Mouse (Mus musculus): ENCODE measurements around the gene Anks1. TPM values are rescaled to one million over a fixed set of nuclear protein-coding genes. Genes with fewer than 3 reads are reported as not detected.

Gene Anks1
- polyA plus RNA-seq, 1 experiment from 2014 or later: 19.3 TPM

DNA sequence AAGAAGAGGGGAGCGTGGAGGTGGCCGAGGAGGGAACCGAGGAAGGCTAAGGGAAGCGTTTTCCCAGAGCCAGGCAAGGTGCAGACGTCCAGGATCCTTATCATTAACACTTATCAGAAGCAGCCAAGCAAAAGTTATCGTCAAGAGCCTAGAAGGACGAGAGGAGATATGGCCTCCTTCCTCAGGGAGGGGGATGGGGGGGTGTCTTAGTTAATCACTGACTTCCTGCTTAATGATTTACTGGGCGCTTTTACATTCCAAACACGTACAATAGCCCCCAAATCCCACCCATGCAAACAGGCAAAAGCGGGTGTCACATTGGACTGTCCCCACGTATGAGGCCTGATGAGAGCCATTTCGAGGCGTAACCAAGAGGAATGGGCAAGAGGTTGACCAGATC, 173.8 kb downstream of the Anks1 start:
- Histone ChIP-seq H3K4me3 (no peak overlapping the region), H3K9me3 (replicated peaks) (no peaks in the 10 kb centered on the region), H3K27me3 (ENCODE audit: low read depth, poor library complexity, severe bottlenecking) (peaks cover 46% of the 10 kb centered on the region), H3K4me1 (peaks cover 66% of the 10 kb centered on the region), H3K36me3 (no peaks in the 10 kb centered on the region), H3K27ac (replicated peaks) (no peak overlapping the region)
- no peak for DNase-seq (ENCODE audit: low spot score)
- 81% methylated on average over 13 of the region's 13 CpGs for WGBS

DNA sequence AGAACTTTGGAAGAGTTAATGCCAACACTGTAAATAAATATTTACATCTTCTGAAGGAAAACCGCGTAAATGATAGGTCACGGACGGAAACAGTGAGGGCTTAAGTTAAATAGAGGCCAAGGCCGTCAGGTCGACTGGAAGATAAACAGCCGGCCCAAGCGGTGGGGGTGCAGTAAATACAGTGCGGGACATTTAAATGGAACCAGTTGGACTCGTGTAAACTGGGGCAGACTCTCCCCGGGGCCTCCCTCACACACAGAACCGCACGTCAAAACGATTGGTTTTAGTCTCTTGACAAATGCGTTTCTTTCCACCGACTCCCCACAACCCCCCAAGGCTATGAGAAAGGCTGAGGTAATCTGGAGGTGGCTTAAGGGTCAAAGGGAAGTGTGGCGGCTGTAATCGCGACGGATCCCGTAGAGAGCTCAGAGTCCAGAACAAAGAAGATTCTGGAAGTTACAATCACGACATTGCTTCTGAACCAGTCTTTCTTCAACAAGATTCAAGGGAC, 175.3 kb downstream of the Anks1 start:
- WGBS: 27% methylated on average over 22 of the region's 22 CpGs
- peaks cover 39% of the 10 kb centered on the region for H3K27me3 ChIP-seq (ENCODE audit: low read depth, poor library complexity, severe bottlenecking)
- no peaks in the 10 kb centered on the region for H3K36me3 ChIP-seq
- DNase-seq (ENCODE audit: low spot score): no peak
- no peak overlapping the region for H3K4me3 ChIP-seq
- peaks cover 69% of the 10 kb centered on the region for H3K4me1 ChIP-seq
- peak overlapping the region; percentile 78 for H3K27ac ChIP-seq (replicated peaks)
- H3K9me3 ChIP-seq (replicated peaks): no peaks in the 10 kb centered on the region

DNA sequence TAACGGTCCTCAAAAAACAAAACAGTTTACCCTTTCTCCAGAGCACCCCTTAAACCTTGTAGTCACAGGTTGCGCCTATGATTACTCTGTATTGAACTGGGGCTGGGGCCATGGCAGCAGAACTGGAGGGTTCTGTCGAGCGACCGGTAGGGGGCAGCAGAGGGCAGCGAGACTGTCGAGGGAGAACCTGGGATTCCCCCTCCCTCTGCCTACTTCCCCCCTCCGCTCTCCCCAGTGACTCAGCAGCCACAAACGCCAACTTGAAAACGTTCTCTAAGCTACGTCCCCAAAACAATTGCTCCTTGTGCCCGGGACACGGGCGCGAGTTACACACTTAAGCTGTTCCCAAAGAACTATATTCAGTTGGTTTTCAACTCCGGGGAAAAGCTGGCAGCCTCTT, 175.9 kb downstream of the Anks1 start:
- H3K9me3 ChIP-seq (replicated peaks): no peaks in the 10 kb centered on the region
- H3K4me1 ChIP-seq: peaks cover 64% of the 10 kb centered on the region
- peaks cover 37% of the 10 kb centered on the region for H3K27me3 ChIP-seq (ENCODE audit: low read depth, poor library complexity, severe bottlenecking)
- no peaks in the 10 kb centered on the region for H3K36me3 ChIP-seq
- peak; percentile 92 for DNase-seq (ENCODE audit: low spot score)
- WGBS: 1% methylated on average over 16 of the region's 16 CpGs
- H3K27ac ChIP-seq (replicated peaks): peak overlapping the region; percentile 78
- peak overlapping the region; percentile 29 for H3K4me3 ChIP-seq

GRCm38 (mm10) chr17:28087430-28087829, 178.3 kb downstream of the Anks1 start:
- H3K4me1 ChIP-seq: peaks cover 55% of the 10 kb centered on the region
- H3K4me3 ChIP-seq: no peak overlapping the region
- H3K9me3 ChIP-seq (replicated peaks): no peaks in the 10 kb centered on the region; the same call in 1 of the 2 replicates
- 13% methylated on average over 5 of the region's 5 CpGs for WGBS
- DNase-seq (ENCODE audit: low spot score): peak; percentile 43
- peaks cover 21% of the 10 kb centered on the region for H3K27me3 ChIP-seq (ENCODE audit: low read depth, poor library complexity, severe bottlenecking)
- peak overlapping the region; percentile 78 for H3K27ac ChIP-seq (replicated peaks)
- no peaks in the 10 kb centered on the region for H3K36me3 ChIP-seq

DNA sequence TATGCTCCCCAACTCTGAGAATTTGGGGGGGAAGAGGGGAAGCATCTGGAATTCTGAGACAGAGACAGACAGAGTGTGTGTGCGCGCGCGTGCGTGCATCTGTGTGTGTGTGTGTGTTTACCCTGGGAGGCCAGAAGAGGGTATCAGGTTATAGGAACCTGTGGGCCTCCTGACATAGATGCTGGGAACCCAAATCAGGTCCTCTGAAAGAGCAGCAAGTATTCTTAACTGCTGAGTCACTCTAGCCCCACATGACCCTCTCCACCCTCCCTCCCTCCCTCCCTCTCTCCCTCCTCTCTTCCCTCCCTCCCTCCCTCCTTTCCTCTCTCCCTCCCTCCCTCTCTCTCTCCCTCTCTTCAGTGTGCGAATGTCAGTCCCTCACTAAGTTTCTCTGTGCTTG, 179.6 kb downstream of the Anks1 start:
- 97% methylated on average over 6 of the region's 6 CpGs for WGBS
- Histone ChIP-seq H3K36me3 (no peaks in the 10 kb centered on the region), H3K27ac (replicated peaks) (0 out of 2 replicates have a peak overlapping the region, but pooled peaks have one; percentile 7), H3K4me1 (peaks cover 47% of the 10 kb centered on the region), H3K27me3 (ENCODE audit: low read depth, poor library complexity, severe bottlenecking) (peaks cover 8% of the 10 kb centered on the region), H3K4me3 (no peak overlapping the region), H3K9me3 (replicated peaks) (peaks cover under 1% of the 10 kb centered on the region; the same call in 1 of the 2 replicates)
- DNase-seq (ENCODE audit: low spot score): no peak

DNA sequence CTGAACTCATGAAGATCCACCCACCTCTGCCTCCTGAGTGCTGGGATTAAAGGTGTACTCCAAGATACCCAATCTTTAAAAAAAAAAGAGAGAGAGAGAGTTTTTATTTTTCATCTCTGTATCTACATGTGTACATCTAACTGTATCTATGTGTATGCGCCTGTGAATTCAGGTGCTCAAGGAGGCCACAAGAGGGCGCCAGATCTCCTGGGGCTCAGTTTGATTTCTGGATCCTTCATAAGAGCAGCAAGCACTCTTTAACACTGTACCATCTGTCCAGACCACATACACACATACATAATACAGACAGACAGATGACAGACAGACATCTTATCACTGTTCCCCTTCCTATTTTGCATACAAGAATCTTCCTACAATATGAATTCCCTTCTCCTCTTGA, 183.2 kb downstream of the Anks1 start:
- DNase-seq (ENCODE audit: low spot score): no peak
- H3K9me3 ChIP-seq (replicated peaks): peaks cover 6% of the 10 kb centered on the region
- H3K4me3 ChIP-seq: no peak overlapping the region
- H3K27ac ChIP-seq (replicated peaks): no peak overlapping the region
- H3K4me1 ChIP-seq: peaks cover 17% of the 10 kb centered on the region
- 90% methylated on average over 2 of the region's 2 CpGs for WGBS
- H3K36me3 ChIP-seq: no peaks in the 10 kb centered on the region
- H3K27me3 ChIP-seq (ENCODE audit: low read depth, poor library complexity, severe bottlenecking): peaks cover under 1% of the 10 kb centered on the region

DNA sequence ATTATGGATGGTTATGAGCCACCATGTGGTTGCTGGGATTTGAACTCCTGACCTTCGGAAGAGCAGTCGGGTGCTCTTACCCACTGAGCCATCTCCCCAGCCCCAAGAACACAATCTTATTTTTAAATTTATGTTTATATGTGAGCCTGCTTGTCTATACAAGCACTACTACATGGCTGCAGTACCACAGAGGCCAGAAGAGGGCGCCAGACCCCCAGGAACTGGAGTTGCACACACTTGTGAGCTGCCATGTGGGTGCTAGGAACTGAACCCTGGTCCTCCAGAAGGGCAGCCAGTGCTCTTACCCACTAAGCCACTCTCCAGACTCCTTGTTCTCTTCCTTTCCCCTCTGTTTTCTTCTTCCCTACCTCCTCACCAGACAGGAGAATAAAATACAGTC, 184.7 kb downstream of the Anks1 start:
- Histone ChIP-seq H3K27ac (replicated peaks) (no peak overlapping the region), H3K9me3 (replicated peaks) (peaks cover 6% of the 10 kb centered on the region), H3K4me1 (peaks cover 8% of the 10 kb centered on the region), H3K27me3 (ENCODE audit: low read depth, poor library complexity, severe bottlenecking) (peaks cover 6% of the 10 kb centered on the region), H3K4me3 (no peak overlapping the region), H3K36me3 (no peaks in the 10 kb centered on the region)
- DNase-seq (ENCODE audit: low spot score): no peak
- WGBS: 74% methylated on average over 3 of the region's 3 CpGs

GRCm38 (mm10) chr17:28096418-28096817, 187.3 kb downstream of the Anks1 start:
- Histone ChIP-seq H3K36me3 (no peaks in the 10 kb centered on the region), H3K27ac (replicated peaks) (no peak overlapping the region), H3K27me3 (ENCODE audit: low read depth, poor library complexity, severe bottlenecking) (peaks cover 6% of the 10 kb centered on the region), H3K9me3 (replicated peaks) (peaks cover 13% of the 10 kb centered on the region), H3K4me1 (peaks cover 15% of the 10 kb centered on the region), H3K4me3 (no peak overlapping the region)
- DNase-seq (ENCODE audit: low spot score): no peak
- WGBS: 91% methylated on average over 10 of the region's 10 CpGs

DNA sequence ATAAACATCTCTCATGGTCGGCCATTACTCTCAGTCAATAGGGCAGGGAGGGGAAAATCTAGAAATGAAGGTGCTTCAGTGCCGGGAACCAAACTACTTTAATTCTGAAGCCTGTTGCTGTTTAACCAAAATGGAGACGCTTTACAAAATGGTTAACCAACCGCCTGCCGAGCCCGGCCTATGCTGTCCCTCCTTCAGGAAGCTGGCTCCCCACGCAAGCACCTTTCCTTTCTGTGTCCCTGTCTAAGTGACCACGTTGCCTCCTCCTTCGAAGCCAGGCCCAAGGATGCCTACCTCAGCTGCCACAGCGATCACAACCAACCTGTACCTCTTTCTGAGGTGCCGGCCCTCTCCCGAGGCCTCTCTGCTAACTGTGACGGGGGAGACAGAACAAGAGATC, 188.2 kb downstream of the Anks1 start:
- no peak for DNase-seq (ENCODE audit: low spot score)
- no peaks in the 10 kb centered on the region for H3K36me3 ChIP-seq
- H3K4me3 ChIP-seq: no peak overlapping the region
- H3K27me3 ChIP-seq (ENCODE audit: low read depth, poor library complexity, severe bottlenecking): peaks cover 6% of the 10 kb centered on the region
- H3K4me1 ChIP-seq: peaks cover 24% of the 10 kb centered on the region
- no peak overlapping the region for H3K27ac ChIP-seq (replicated peaks)
- WGBS: 92% methylated on average over 13 of the region's 13 CpGs
- H3K9me3 ChIP-seq (replicated peaks): peaks cover 13% of the 10 kb centered on the region

- Histone ChIP-seq H3K9me3 (replicated peaks) (peaks cover 10% of the 10 kb centered on the region), H3K4me1 (peaks cover 30% of the 10 kb centered on the region), H3K36me3 (no peaks in the 10 kb centered on the region), H3K27ac (replicated peaks) (no peak overlapping the region), H3K27me3 (ENCODE audit: low read depth, poor library complexity, severe bottlenecking) (peaks cover 9% of the 10 kb centered on the region), H3K4me3 (no peak overlapping the region)
- no peak for DNase-seq (ENCODE audit: low spot score)
- 73% methylated on average over 3 of the region's 3 CpGs for WGBS
Observed at GRCm38 (mm10) chr17:28099086-28099485, 190.0 kb downstream of the Anks1 start.

GRCm38 (mm10) chr17:28100669-28101068, 191.6 kb downstream of the Anks1 start:
- no peak for DNase-seq (ENCODE audit: low spot score)
- H3K4me1 ChIP-seq: peaks cover 34% of the 10 kb centered on the region
- WGBS: 87% methylated on average over 1 of the region's 1 CpGs
- peaks cover 9% of the 10 kb centered on the region for H3K27me3 ChIP-seq (ENCODE audit: low read depth, poor library complexity, severe bottlenecking)
- peaks cover 7% of the 10 kb centered on the region; the same call in 1 of the 2 replicates for H3K9me3 ChIP-seq (replicated peaks)
- no peak overlapping the region for H3K4me3 ChIP-seq
- H3K36me3 ChIP-seq: no peaks in the 10 kb centered on the region
- no peak overlapping the region for H3K27ac ChIP-seq (replicated peaks)

DNA sequence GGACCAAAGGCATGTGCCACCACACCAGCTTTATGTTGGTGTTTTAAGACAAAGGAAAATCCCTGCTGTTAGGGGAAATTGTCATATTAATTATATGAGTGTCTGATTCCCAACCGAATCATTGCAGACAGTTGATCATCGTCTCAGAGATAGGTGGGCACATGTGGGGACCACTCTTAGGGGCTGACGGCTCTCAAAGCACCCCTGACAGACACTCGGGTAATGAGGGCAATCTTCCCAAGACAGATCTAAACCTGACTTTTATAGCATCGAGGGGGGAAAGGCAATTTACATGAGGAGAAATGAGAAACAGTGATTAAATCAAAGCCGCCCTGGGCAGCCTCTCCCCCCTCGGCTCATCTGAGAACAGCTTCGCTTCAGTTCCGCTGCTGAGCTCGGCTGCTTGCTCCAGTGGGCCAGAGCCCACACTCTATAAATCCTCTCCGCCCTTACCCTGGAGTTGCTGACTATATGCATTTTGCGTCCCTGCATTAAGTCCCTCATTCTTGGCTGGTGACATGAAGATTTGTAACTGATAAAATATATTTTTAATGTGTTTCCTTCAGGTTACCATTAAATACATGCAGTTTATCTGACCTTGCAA, 192.3 kb downstream of the Anks1 start:
- H3K4me3 ChIP-seq: no peak overlapping the region
- peaks cover 34% of the 10 kb centered on the region for H3K4me1 ChIP-seq
- H3K27ac ChIP-seq (replicated peaks): 0 out of 2 replicates have a peak overlapping the region, but pooled peaks have one; percentile 43
- 53% methylated on average over 12 of the region's 12 CpGs for WGBS
- peaks cover 9% of the 10 kb centered on the region for H3K27me3 ChIP-seq (ENCODE audit: low read depth, poor library complexity, severe bottlenecking)
- DNase-seq (ENCODE audit: low spot score): no peak
- peaks cover 7% of the 10 kb centered on the region; the same call in 1 of the 2 replicates for H3K9me3 ChIP-seq (replicated peaks)
- H3K36me3 ChIP-seq: no peaks in the 10 kb centered on the region

DNA sequence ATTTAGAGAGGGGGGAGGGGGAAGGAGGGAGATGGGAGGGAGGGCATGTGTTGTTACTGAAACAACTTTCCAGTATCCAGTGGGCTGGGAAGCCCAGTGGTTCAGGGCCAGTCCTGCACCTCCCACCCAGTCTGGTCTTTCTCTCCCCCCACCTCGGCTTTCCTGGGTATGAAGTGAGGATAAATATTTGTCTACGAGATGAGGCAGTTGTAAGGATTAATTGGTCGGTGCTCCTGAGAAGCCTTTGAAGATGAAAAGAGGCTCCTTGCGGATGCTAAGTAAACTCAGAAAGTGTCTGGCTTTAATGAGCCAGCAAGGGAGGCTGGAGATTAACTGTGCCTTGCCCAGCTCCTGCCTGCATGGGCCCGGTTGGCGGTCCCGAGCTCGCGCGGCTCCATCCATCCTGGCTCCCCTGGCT, 192.8 kb downstream of the Anks1 start:
- DNase-seq (ENCODE audit: low spot score): no peak
- Histone ChIP-seq H3K4me1 (peaks cover 38% of the 10 kb centered on the region), H3K36me3 (no peaks in the 10 kb centered on the region), H3K27ac (replicated peaks) (peak overlapping the region; percentile 43; the same call in 1 of the 2 replicates), H3K4me3 (no peak overlapping the region), H3K9me3 (replicated peaks) (peaks cover 7% of the 10 kb centered on the region; the same call in 1 of the 2 replicates), H3K27me3 (ENCODE audit: low read depth, poor library complexity, severe bottlenecking) (peaks cover 9% of the 10 kb centered on the region)
- 21% methylated on average over 10 of the region's 10 CpGs for WGBS
